Mouse (Mus musculus): ENCODE data around the gene Prn. TPM values are rescaled to one million over a fixed set of nuclear protein-coding genes. Genes with fewer than 3 reads are reported as not detected.
A peak's percentile ranks its signal among the peaks of the same experiment; 100 is the strongest.

The Prn gene
- polyA plus RNA-seq (2014; fragmentation: Nextera tagmentation; extraction: Ambion mirVana) = not detected in 2 replicates

- peak; percentile 91 for ATAC-seq (ENCODE audit: insufficient number of reproducible peaks, low FRiP score, low TSS enrichment, low read depth)
- Histone ChIP-seq H3K4me3 (ENCODE audit: low read depth, low read length) (peak within 1 kb of the TSS; percentile 52), H3K27ac (replicated peaks; ENCODE audit: low read depth, low read length) (no peak within 1 kb of the TSS), H3K4me1 (ENCODE audit: control insufficient read depth, insufficient read depth, low read length) (peaks cover 2% of the 10 kb centered on the region; the same call in 1 of the 2 replicates), H3K9me3 (ENCODE audit: control insufficient read depth, low read length) (no peaks in the 10 kb centered on the region), H3K4me2 (ENCODE audit: low read depth, severe bottlenecking) (peak within 1 kb of the TSS; percentile 74), H3K27me3 (ENCODE audit: control insufficient read depth, insufficient read depth, low read length) (no peaks in the 10 kb centered on the region), H3K9ac (ENCODE audit: low read length) (peak within 1 kb of the TSS; percentile 62), H3K36me3 (ENCODE audit: control insufficient read depth, insufficient read depth, low read length) (no peaks in the 10 kb centered on the region)
- 6% methylated on average over 52 of the region's 52 CpGs for WGBS
- DNase-seq (ENCODE audit: low spot score) = peak; percentile 94
Observed at GRCm38 (mm10) chr2:131909683-131910572, at the start of gene Prn, which contains the start of gene Prnp. Gene Prn (plus strand): TSS chr2:131909957. Gene Prnp (plus strand): TSS chr2:131909928.

- H3K27ac ChIP-seq (replicated peaks; ENCODE audit: low read depth, low read length) = no peak overlapping the region
- no peak overlapping the region for H3K4me3 ChIP-seq (ENCODE audit: low read depth, low read length)
- no peaks in the 10 kb centered on the region for H3K36me3 ChIP-seq (ENCODE audit: control insufficient read depth, insufficient read depth, low read length)
- H3K4me1 ChIP-seq (ENCODE audit: control insufficient read depth, insufficient read depth, low read length) = no peaks in the 10 kb centered on the region
- H3K9ac ChIP-seq (ENCODE audit: low read length) = no peak overlapping the region
- DNase-seq (ENCODE audit: low spot score) = no peak
- H3K4me2 ChIP-seq (ENCODE audit: low read depth, severe bottlenecking) = no peak overlapping the region
- H3K9me3 ChIP-seq (ENCODE audit: control insufficient read depth, low read length) = no peaks in the 10 kb centered on the region
- WGBS = 75% methylated on average over 3 of the region's 3 CpGs
- ATAC-seq (ENCODE audit: insufficient number of reproducible peaks, low FRiP score, low TSS enrichment, low read depth) = no peak
- no peaks in the 10 kb centered on the region for H3K27me3 ChIP-seq (ENCODE audit: control insufficient read depth, insufficient read depth, low read length)
Observed at GRCm38 (mm10) chr2:131862617-131863275, 47.0 kb upstream of the Prn start.

GRCm38 (mm10) chr2:131863472-131863871, 46.3 kb upstream of the Prn start:
- no peaks in the 10 kb centered on the region for H3K36me3 ChIP-seq (ENCODE audit: control insufficient read depth, insufficient read depth, low read length)
- no peak for ATAC-seq (ENCODE audit: insufficient number of reproducible peaks, low FRiP score, low TSS enrichment, low read depth)
- no peak overlapping the region for H3K27ac ChIP-seq (replicated peaks; ENCODE audit: low read depth, low read length)
- 79% methylated on average over 3 of the region's 3 CpGs for WGBS
- no peaks in the 10 kb centered on the region for H3K27me3 ChIP-seq (ENCODE audit: control insufficient read depth, insufficient read depth, low read length)
- no peak overlapping the region for H3K9ac ChIP-seq (ENCODE audit: low read length)
- H3K4me3 ChIP-seq (ENCODE audit: low read depth, low read length) = no peak overlapping the region
- no peaks in the 10 kb centered on the region for H3K9me3 ChIP-seq (ENCODE audit: control insufficient read depth, low read length)
- H3K4me1 ChIP-seq (ENCODE audit: control insufficient read depth, insufficient read depth, low read length) = no peaks in the 10 kb centered on the region
- DNase-seq (ENCODE audit: low spot score) = no peak
- no peak overlapping the region for H3K4me2 ChIP-seq (ENCODE audit: low read depth, severe bottlenecking)

- no peak overlapping the region for H3K4me3 ChIP-seq (ENCODE audit: low read depth, low read length)
- DNase-seq (ENCODE audit: low spot score) (no peak), ATAC-seq (ENCODE audit: insufficient number of reproducible peaks, low FRiP score, low TSS enrichment, low read depth) (no peak)
- H3K27ac ChIP-seq (replicated peaks; ENCODE audit: low read depth, low read length) = no peak overlapping the region
- H3K9ac ChIP-seq (ENCODE audit: low read length) = no peak overlapping the region
- H3K9me3 ChIP-seq (ENCODE audit: control insufficient read depth, low read length) = no peaks in the 10 kb centered on the region
- 78% methylated on average over 2 of the region's 2 CpGs for WGBS
- H3K4me2 ChIP-seq (ENCODE audit: low read depth, severe bottlenecking) = no peak overlapping the region
- no peaks in the 10 kb centered on the region for H3K4me1 ChIP-seq (ENCODE audit: control insufficient read depth, insufficient read depth, low read length)
- H3K27me3 ChIP-seq (ENCODE audit: control insufficient read depth, insufficient read depth, low read length) = no peaks in the 10 kb centered on the region
- H3K36me3 ChIP-seq (ENCODE audit: control insufficient read depth, insufficient read depth, low read length) = no peaks in the 10 kb centered on the region
Observed at GRCm38 (mm10) chr2:131864262-131864796, 45.4 kb upstream of the Prn start.

GRCm38 (mm10) chr2:131866676-131867075, 43.1 kb upstream of the Prn start:
- no peaks in the 10 kb centered on the region for H3K4me1 ChIP-seq (ENCODE audit: control insufficient read depth, insufficient read depth, low read length)
- DNase-seq (ENCODE audit: low spot score) (no peak), ATAC-seq (ENCODE audit: insufficient number of reproducible peaks, low FRiP score, low TSS enrichment, low read depth) (no peak)
- no peaks in the 10 kb centered on the region for H3K27me3 ChIP-seq (ENCODE audit: control insufficient read depth, insufficient read depth, low read length)
- H3K9me3 ChIP-seq (ENCODE audit: control insufficient read depth, low read length) = no peaks in the 10 kb centered on the region
- no peak overlapping the region for H3K27ac ChIP-seq (replicated peaks; ENCODE audit: low read depth, low read length)
- no peak overlapping the region for H3K4me3 ChIP-seq (ENCODE audit: low read depth, low read length)
- H3K4me2 ChIP-seq (ENCODE audit: low read depth, severe bottlenecking) = no peak overlapping the region
- H3K36me3 ChIP-seq (ENCODE audit: control insufficient read depth, insufficient read depth, low read length) = no peaks in the 10 kb centered on the region
- no peak overlapping the region for H3K9ac ChIP-seq (ENCODE audit: low read length)

- ATAC-seq (ENCODE audit: insufficient number of reproducible peaks, low FRiP score, low TSS enrichment, low read depth) (no peak), DNase-seq (ENCODE audit: low spot score) (no peak)
- Histone ChIP-seq H3K4me2 (ENCODE audit: low read depth, severe bottlenecking) (no peak overlapping the region), H3K27ac (replicated peaks; ENCODE audit: low read depth, low read length) (no peak overlapping the region), H3K9me3 (ENCODE audit: control insufficient read depth, low read length) (no peaks in the 10 kb centered on the region), H3K9ac (ENCODE audit: low read length) (no peak overlapping the region), H3K27me3 (ENCODE audit: control insufficient read depth, insufficient read depth, low read length) (no peaks in the 10 kb centered on the region), H3K4me3 (ENCODE audit: low read depth, low read length) (no peak overlapping the region), H3K36me3 (ENCODE audit: control insufficient read depth, insufficient read depth, low read length) (no peaks in the 10 kb centered on the region), H3K4me1 (ENCODE audit: control insufficient read depth, insufficient read depth, low read length) (no peaks in the 10 kb centered on the region)
- WGBS = 93% methylated on average over 5 of the region's 5 CpGs
Observed at GRCm38 (mm10) chr2:131868983-131869382, 40.8 kb upstream of the Prn start.

GRCm38 (mm10) chr2:131873376-131873775, 36.4 kb upstream of the Prn start:
- Histone ChIP-seq H3K4me2 (ENCODE audit: low read depth, severe bottlenecking) (no peak overlapping the region), H3K36me3 (ENCODE audit: control insufficient read depth, insufficient read depth, low read length) (no peaks in the 10 kb centered on the region), H3K9me3 (ENCODE audit: control insufficient read depth, low read length) (no peaks in the 10 kb centered on the region), H3K27ac (replicated peaks; ENCODE audit: low read depth, low read length) (no peak overlapping the region), H3K4me3 (ENCODE audit: low read depth, low read length) (no peak overlapping the region), H3K4me1 (ENCODE audit: control insufficient read depth, insufficient read depth, low read length) (no peaks in the 10 kb centered on the region), H3K9ac (ENCODE audit: low read length) (no peak overlapping the region), H3K27me3 (ENCODE audit: control insufficient read depth, insufficient read depth, low read length) (no peaks in the 10 kb centered on the region)
- no peak for ATAC-seq (ENCODE audit: insufficient number of reproducible peaks, low FRiP score, low TSS enrichment, low read depth)
- DNase-seq (ENCODE audit: low spot score) = no peak
- WGBS = 73% methylated on average over 1 of the region's 1 CpGs

GRCm38 (mm10) chr2:131876551-131877265, 33.0 kb upstream of the Prn start:
- Histone ChIP-seq H3K36me3 (ENCODE audit: control insufficient read depth, insufficient read depth, low read length) (no peaks in the 10 kb centered on the region), H3K9me3 (ENCODE audit: control insufficient read depth, low read length) (no peaks in the 10 kb centered on the region), H3K4me2 (ENCODE audit: low read depth, severe bottlenecking) (no peak overlapping the region), H3K27me3 (ENCODE audit: control insufficient read depth, insufficient read depth, low read length) (no peaks in the 10 kb centered on the region), H3K4me3 (ENCODE audit: low read depth, low read length) (no peak overlapping the region), H3K4me1 (ENCODE audit: control insufficient read depth, insufficient read depth, low read length) (no peaks in the 10 kb centered on the region), H3K9ac (ENCODE audit: low read length) (no peak overlapping the region), H3K27ac (replicated peaks; ENCODE audit: low read depth, low read length) (no peak overlapping the region)
- 95% methylated on average over 7 of the region's 7 CpGs for WGBS
- no peak for ATAC-seq (ENCODE audit: insufficient number of reproducible peaks, low FRiP score, low TSS enrichment, low read depth)
- DNase-seq (ENCODE audit: low spot score) = no peak

Measured in limb, embryonic 11.5 days (tissue).